Mouse (Mus musculus): ENCODE measurements at regions not wholly inside any gene's neighbourhood (a gene's known extent, or its start where the extent isn't known, plus 50 kb on each side); places are given as distances from the start of the nearest gene placed in this dataset.

DNA sequence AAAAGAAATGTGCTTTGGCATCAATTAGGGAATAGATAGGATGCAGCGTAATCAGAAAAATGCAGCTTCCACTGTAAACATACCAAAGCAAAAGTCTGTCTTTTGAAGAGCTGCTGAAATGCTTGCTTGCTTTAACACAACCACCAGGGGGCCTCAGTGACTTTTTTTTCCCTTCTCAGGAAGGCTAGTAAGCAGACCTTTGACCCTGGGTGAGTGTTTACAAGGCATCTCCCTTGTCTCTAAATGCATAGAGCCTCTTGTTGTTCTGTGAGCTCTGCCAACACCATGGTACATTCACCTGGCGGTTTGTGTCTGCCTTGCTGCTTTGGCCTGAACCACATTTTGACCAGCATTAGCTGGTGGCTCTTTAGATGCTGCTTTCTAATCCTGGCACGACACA lies 191.9 kb upstream of the C9orf72 start:
- Histone ChIP-seq H3K27ac (ENCODE audit: low read depth) (no peak overlapping the region), H3K9me3 (replicated peaks; ENCODE audit: control insufficient read depth, low read length) (no peaks in the 10 kb centered on the region), H3K4me3 (ENCODE audit: low read depth, low read length) (no peak overlapping the region), H3K9ac (replicated peaks; ENCODE audit: low read depth, low read length) (no peak overlapping the region), H3K4me1 (ENCODE audit: control insufficient read depth, insufficient read depth) (no peaks in the 10 kb centered on the region), H3K27me3 (ENCODE audit: control insufficient read depth, insufficient read depth, low read length) (no peaks in the 10 kb centered on the region), H3K4me2 (ENCODE audit: low read depth, low read length) (no peak overlapping the region), H3K36me3 (replicated peaks; ENCODE audit: control insufficient read depth, insufficient read depth, low read length) (no peaks in the 10 kb centered on the region)
- TF ChIP-seq CTCF (IDR thresholded peaks at IDR 0.05; ENCODE audit: low read depth) (peak; percentile 37), EP300 (IDR thresholded peaks at IDR 0.05; ENCODE audit: low read depth) (no peak)
- peak; percentile 6 for DNase-seq (ENCODE audit: low spot score)
- ATAC-seq (ENCODE audit: insufficient read depth, low read depth), result no peak
- 50% methylated on average over 3 of the region's 3 CpGs for WGBS

DNA sequence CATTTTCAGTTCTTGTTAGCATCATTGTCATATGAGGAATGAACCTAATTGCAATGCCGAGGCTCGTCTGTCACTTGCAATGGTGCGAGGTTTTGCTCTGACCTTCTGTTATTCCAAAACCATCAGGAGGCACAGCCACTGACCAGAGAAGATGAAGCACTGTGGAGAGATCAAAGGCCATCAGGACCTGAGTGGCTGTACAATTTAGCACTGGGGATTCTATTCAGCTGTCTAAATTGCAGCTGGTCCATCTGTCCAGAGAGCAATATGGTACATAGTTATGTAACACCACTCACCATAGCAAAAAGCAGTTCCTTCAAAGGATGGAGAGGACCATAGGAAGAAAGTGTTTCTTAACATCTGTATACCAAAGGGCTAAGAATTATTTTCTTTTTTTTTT lies 187.5 kb upstream of the C9orf72 start:
- H3K4me3 ChIP-seq (ENCODE audit: low read depth, low read length), result no peak overlapping the region
- H3K4me1 ChIP-seq (ENCODE audit: control insufficient read depth, insufficient read depth), result no peaks in the 10 kb centered on the region
- no peaks in the 10 kb centered on the region for H3K27me3 ChIP-seq (ENCODE audit: control insufficient read depth, insufficient read depth, low read length)
- DNase-seq (ENCODE audit: low spot score), result no peak
- ATAC-seq (ENCODE audit: insufficient read depth, low read depth), result no peak
- TF ChIP-seq EP300 (IDR thresholded peaks at IDR 0.05; ENCODE audit: low read depth) (no peak), CTCF (IDR thresholded peaks at IDR 0.05; ENCODE audit: low read depth) (no peak)
- H3K36me3 ChIP-seq (replicated peaks; ENCODE audit: control insufficient read depth, insufficient read depth, low read length), result no peaks in the 10 kb centered on the region
- 64% methylated on average over 3 of the region's 3 CpGs for WGBS
- H3K4me2 ChIP-seq (ENCODE audit: low read depth, low read length), result no peak overlapping the region
- no peaks in the 10 kb centered on the region for H3K9me3 ChIP-seq (replicated peaks; ENCODE audit: control insufficient read depth, low read length)
- H3K9ac ChIP-seq (replicated peaks; ENCODE audit: low read depth, low read length), result no peak overlapping the region
- no peak overlapping the region for H3K27ac ChIP-seq (ENCODE audit: low read depth)

DNA sequence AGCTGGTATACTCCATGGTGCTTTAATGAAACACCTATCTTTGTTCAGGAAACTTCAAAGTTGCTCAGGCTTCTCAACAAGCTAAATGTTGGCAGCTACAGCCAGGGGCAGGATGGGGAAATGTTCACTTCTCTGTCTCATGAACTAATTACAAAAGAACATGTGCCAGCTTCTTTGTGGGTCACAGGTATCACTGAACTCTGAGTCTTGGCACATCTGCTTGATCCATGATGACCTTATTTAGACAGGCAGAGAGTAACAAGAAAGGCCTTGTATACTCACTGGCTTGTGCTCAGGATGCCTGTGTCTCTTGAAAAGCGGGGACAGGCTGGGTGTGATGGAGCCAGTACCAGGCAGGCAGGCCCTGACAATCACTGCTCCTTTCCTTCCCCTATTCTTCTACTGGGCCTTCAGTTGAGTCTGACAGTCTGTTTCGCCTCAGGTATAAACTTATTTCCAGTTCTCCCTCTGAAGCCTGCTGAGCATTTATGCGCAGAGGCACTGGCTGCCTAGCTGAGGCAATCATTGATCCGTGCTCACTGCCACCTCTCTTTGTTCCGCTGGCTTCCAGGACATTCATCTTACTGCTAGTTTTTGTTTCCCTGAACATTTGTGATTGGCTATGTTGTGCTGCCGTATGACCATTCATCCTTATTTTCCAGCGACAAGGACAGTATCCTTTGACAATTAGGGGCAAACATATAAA lies 179.5 kb upstream of the C9orf72 start:
- no peak overlapping the region for H3K4me2 ChIP-seq (ENCODE audit: low read depth, low read length)

GRCm38 (mm10) chr4:35404068-35404467 lies 178.1 kb upstream of the C9orf72 start:
- ATAC-seq (ENCODE audit: insufficient read depth, low read depth) (no peak), DNase-seq (ENCODE audit: low spot score) (no peak)
- no peak overlapping the region for H3K27ac ChIP-seq (ENCODE audit: low read depth)
- no peaks in the 10 kb centered on the region for H3K36me3 ChIP-seq (replicated peaks; ENCODE audit: control insufficient read depth, insufficient read depth, low read length)
- no peaks in the 10 kb centered on the region for H3K4me1 ChIP-seq (ENCODE audit: control insufficient read depth, insufficient read depth)
- H3K27me3 ChIP-seq (ENCODE audit: control insufficient read depth, insufficient read depth, low read length), result no peaks in the 10 kb centered on the region
- WGBS, result 76% methylated on average over 2 of the region's 2 CpGs
- no peaks in the 10 kb centered on the region for H3K9me3 ChIP-seq (replicated peaks; ENCODE audit: control insufficient read depth, low read length)
- H3K9ac ChIP-seq (replicated peaks; ENCODE audit: low read depth, low read length), result no peak overlapping the region
- no peak overlapping the region for H3K4me2 ChIP-seq (ENCODE audit: low read depth, low read length)
- no peak for TF ChIP-seq CTCF (IDR thresholded peaks at IDR 0.05; ENCODE audit: low read depth)
- no peak for TF ChIP-seq EP300 (IDR thresholded peaks at IDR 0.05; ENCODE audit: low read depth)
- no peak overlapping the region for H3K4me3 ChIP-seq (ENCODE audit: low read depth, low read length)

More for the DNA sequence above, 179.5 kb upstream of the C9orf72 start:
- TF ChIP-seq EP300 (IDR thresholded peaks at IDR 0.05; ENCODE audit: low read depth) (no peak), CTCF (IDR thresholded peaks at IDR 0.05; ENCODE audit: low read depth) (no peak)
- DNase-seq (ENCODE audit: low spot score) (no peak), ATAC-seq (ENCODE audit: insufficient read depth, low read depth) (no peak)
- no peaks in the 10 kb centered on the region for H3K36me3 ChIP-seq (replicated peaks; ENCODE audit: control insufficient read depth, insufficient read depth, low read length)
- H3K9ac ChIP-seq (replicated peaks; ENCODE audit: low read depth, low read length), result no peak overlapping the region
- no peaks in the 10 kb centered on the region for H3K4me1 ChIP-seq (ENCODE audit: control insufficient read depth, insufficient read depth)
- WGBS, result 80% methylated on average over 7 of the region's 7 CpGs
- H3K9me3 ChIP-seq (replicated peaks; ENCODE audit: control insufficient read depth, low read length), result no peaks in the 10 kb centered on the region
- H3K4me3 ChIP-seq (ENCODE audit: low read depth, low read length), result no peak overlapping the region
- no peaks in the 10 kb centered on the region for H3K27me3 ChIP-seq (ENCODE audit: control insufficient read depth, insufficient read depth, low read length)
- H3K27ac ChIP-seq (ENCODE audit: low read depth), result no peak overlapping the region

GRCm38 (mm10) chr4:35403594-35403993 lies 177.6 kb upstream of the C9orf72 start:
- 64% methylated on average over 6 of the region's 6 CpGs for WGBS
- no peak for ATAC-seq (ENCODE audit: insufficient read depth, low read depth)

More at GRCm38 (mm10) chr4:35403594-35403993, 177.6 kb upstream of the C9orf72 start:
- Histone ChIP-seq H3K9me3 (replicated peaks; ENCODE audit: control insufficient read depth, low read length) (no peaks in the 10 kb centered on the region), H3K36me3 (replicated peaks; ENCODE audit: control insufficient read depth, insufficient read depth, low read length) (no peaks in the 10 kb centered on the region), H3K4me1 (ENCODE audit: control insufficient read depth, insufficient read depth) (no peaks in the 10 kb centered on the region), H3K27ac (ENCODE audit: low read depth) (no peak overlapping the region), H3K4me3 (ENCODE audit: low read depth, low read length) (no peak overlapping the region), H3K27me3 (ENCODE audit: control insufficient read depth, insufficient read depth, low read length) (no peaks in the 10 kb centered on the region), H3K4me2 (ENCODE audit: low read depth, low read length) (no peak overlapping the region), H3K9ac (replicated peaks; ENCODE audit: low read depth, low read length) (no peak overlapping the region)
- TF ChIP-seq CTCF (IDR thresholded peaks at IDR 0.05; ENCODE audit: low read depth), result no peak
- no peak for DNase-seq (ENCODE audit: low spot score)
